Mouse (Mus musculus) urinary bladder, adult 2 months (tissue): ENCODE data around the gene Tmem53. TPM values are rescaled to one million over a fixed set of nuclear protein-coding genes. Genes with fewer than 3 reads are reported as not detected.

Source experiments
- DNase-seq: peaks from one replicate; pipeline ENCODE4 v3.0.0; 2022; ENCODE audit warnings: low spot score
- polyA plus RNA-seq: library from polyadenylated mRNA; depleted of rRNA; stranded (reverse); fragments of >200 nt; gene quantifications from 2 replicates; pipeline ENCODE4 v1.2.3, GENCODE M21; 2012; rRNA removed

Tmem53 gene
- polyA plus RNA-seq, 1 experiment: 14.0 TPM

GRCm38 (mm10) chr4:117314849-117315500 is 63.2 kb downstream of the Tmem53 start:
- DNase-seq: no peak

- no peak for DNase-seq
Observed at GRCm38 (mm10) chr4:117316800-117317199, 65.0 kb downstream of the Tmem53 start.

GRCm38 (mm10) chr4:117317701-117318190 is 66.0 kb downstream of the Tmem53 start:
- DNase-seq: no peak

Other genes starting within 250 kb of the Tmem53 start
- gene Eif2b3, start 232.5 kb upstream of the Tmem53 start, polyA plus RNA-seq: 21.9 and 24.0 TPM in 2 replicates
- 2.2 and 3.3 TPM in 2 replicates for gene Ptch2, start 155.9 kb upstream of the Tmem53 start, polyA plus RNA-seq
- 13.0 and 19.4 TPM in 2 replicates for gene Btbd19, start 126.2 kb upstream of the Tmem53 start, polyA plus RNA-seq
- 0.35 and 0.58 TPM in 2 replicates for gene Tctex1d4, start 125.2 kb upstream of the Tmem53 start, polyA plus RNA-seq
- gene Plk3, start 118.0 kb upstream of the Tmem53 start, polyA plus RNA-seq: 12.6 and 15.5 TPM in 2 replicates
- 1,373 and 1,379 TPM in 2 replicates for gene Rps8, start 95.7 kb upstream of the Tmem53 start, polyA plus RNA-seq
- gene Kif2c, start 69.3 kb upstream of the Tmem53 start, polyA plus RNA-seq: 0.89 and 1.0 TPM in 2 replicates
- 0.19 and 0.24 TPM in 2 replicates for gene Armh1, start 174 bp downstream of the Tmem53 start, polyA plus RNA-seq
- gene Rnf220, start 245.1 kb downstream of the Tmem53 start, polyA plus RNA-seq: 66.2 and 76.1 TPM in 2 replicates